Mouse (Mus musculus) cerebellum, adult 11-12 months (tissue): ENCODE data around the gene Col4a3bp.
A peak's percentile ranks its signal among the peaks of the same experiment; 100 is the strongest.

Experiments
- DNase-seq: peaks from one replicate; pipeline ENCODE4 v3.0.0; 2022

Gene Col4a3bp

DNA sequence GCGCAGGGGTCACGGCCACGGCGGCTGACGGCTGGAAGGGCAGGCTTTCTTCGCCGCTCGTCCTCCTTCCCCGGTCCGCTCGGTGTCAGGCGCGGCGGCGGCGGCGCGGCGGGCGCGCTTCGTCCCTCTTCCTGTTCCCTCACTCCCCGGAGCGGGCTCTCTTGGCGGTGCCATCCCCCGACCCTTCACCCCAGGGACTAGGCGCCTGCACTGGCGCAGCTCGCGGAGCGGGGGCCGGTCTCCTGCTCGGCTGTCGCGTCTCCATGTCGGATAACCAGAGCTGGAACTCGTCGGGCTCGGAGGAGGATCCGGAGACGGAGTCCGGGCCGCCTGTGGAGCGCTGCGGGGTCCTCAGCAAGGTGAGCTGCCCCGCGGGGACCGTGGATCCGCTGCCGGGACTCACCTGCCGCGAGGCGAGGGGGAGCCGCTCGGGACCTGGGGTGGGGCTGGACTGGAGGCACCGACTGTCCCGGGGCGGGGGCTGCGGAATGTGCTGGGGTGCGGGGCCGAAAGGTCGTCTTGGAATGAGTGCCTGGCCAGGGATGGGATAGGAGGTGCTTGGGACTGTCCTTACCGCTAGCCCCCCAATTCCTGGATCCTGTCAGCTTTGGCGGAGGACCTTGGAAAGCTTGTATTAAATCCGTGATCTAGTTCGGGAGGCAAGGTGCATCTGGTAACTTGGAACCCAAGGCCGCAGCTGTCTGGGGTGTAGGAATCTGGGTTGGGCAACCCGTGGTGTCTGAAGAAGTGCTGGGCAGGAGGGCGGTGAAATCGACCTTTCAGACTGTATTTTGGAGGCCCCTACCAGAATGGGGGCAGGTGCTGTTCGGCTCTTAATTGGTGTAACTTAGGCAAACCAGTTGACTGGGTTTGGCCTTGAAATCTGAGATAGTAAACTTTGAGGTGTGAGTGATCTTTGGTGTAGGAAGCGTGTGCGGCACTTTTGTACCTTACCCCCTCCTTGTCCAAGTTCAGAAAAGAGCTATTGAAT, 778 bp downstream of the Col4a3bp start:
- peak; percentile 81 for DNase-seq

DNA sequence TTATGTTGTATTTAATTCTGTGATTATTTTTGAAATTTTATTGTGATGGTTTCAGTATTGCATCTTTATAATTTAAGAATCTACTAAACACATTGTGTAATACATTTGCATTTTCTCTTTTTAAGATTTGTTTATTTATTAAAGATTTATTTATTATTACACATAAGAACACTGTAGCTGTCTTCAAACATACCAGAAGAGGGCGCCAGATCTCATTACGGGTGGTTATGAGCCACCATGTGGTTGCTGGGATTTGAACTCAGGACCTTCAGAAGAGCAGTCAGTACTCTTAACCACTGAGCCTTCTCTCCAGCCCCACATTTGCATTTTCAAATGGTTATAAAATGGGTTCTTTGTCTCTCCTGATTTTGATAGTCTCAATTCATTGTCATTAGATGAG, 2.1 kb downstream of the Col4a3bp start:
- DNase-seq = no peak

DNA sequence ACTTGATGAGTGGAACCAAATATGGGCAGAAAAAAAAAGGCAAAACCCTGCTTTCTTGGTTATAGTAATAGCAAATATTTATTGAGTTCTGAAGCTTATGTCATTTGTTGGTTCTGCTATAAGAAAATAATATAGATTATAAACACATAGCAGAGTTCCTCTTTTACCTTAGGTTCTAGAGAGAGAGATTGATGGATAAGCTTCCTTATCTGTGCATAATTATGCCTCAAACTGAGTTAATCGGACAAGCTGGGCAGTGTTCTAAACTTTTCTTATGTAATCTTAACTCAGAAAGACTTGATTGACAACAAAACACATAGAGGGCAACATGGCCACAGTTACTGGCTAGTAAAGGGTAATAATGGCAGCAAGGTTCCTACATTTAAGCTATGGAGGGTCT, 4.8 kb downstream of the Col4a3bp start:
- no peak for DNase-seq

DNA sequence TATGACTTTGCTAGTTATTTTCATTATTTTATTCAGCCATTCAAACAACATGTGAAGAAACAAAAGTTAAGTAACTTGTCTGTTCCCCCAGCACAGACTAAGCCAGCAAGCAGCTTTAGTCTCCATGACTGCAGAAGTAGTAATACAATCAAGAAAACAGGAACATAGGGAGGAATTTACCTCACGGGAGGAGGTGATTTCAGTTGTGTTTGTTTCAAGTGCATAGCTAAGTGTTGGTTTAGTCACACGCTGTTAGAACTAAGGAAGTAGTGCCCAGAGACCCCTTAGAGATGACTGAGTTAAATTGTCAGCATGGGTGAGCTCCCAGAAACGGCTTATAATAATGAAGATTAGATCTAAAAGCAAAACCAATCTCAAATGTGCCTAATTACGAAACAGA, 5.5 kb downstream of the Col4a3bp start:
- no peak for DNase-seq

DNA sequence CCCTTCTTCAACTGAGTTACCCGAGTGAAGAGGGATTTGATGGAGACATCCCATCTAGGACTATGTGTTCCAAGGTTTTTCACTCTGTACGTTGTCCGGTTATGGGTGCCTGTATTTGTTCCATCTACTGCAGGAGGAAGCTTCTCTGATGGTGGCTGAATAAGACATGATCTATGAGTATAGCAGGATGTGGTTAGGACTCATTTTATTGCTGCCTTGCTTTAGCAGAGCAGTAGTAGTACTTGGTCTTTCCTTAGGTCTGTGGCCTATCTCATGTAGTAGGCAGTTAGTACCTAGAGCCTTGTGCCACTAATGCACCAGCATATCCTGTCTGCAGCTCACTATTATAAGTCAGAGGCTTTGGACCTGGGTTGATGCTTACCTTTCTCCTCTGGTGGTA, 12.7 kb downstream of the Col4a3bp start:
- no peak for DNase-seq

DNA sequence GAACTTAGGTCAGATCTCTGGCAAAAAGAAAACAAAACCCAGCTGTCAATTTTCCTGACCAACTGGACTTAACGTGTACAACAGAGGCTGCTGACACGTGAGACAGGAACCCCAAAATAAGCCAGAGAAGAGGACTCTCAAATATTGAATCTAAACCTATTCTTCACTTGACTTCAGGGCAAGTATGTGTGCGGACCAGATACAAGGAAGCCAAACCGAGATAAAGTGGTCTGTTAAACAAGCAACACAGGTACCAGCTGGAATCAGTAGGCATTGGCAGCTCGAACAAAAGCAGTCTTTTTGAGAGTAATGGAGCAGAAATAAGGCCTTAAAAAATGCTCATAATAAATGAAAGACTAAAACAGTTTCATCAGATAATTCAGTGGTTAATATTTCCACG, 25.6 kb downstream of the Col4a3bp start:
- DNase-seq = no peak

DNA sequence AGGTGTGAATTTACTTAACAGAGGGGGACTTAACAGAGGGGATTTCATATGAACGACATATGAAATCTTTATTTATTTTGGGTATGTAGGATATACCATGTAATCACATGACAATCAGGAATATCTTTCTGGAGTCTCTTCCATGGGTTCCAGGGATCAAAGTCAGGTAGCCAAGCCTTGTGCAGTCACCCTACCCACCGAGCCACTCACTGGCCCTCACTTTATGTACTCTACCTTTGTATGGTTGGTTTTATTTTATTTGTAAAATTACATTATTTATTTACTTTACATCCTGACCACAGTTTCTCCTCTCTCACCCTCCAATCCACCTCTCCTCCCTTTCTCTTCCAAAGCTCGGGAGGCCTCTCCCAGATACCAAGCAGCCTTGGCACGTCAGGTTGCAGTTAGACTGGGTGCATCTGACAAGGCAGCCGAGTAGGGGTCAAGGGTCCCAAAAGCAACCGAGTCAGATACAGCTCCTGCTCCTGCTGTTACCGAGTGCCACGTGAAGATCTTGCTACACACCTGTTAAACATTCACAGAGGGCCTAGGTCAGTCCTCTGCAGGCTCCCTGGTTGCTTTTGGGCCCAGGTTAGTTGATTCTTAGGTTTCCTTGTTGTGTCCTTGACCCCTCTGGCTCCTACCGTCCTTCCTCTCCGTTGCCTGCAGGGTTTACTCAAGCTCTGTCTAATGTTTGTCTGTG, 28.0 kb downstream of the Col4a3bp start:
- DNase-seq = no peak

DNA sequence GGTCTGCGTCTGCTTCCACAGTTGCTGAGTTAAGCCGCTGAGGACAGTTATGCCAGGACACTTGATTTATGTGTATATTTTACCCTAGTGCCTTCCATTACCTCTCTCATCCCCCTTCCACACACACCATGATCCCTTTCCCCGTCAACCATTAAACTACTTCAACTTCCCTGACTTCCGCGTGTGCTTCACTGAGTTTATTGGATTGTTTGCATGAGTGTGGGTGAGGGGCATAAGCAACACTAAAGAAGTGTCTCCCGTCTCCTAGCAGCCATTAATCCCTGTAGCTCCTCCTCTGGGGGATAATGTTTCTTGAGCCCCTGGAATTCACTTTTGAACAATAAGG, 28.6 kb downstream of the Col4a3bp start:
- DNase-seq = no peak

DNA sequence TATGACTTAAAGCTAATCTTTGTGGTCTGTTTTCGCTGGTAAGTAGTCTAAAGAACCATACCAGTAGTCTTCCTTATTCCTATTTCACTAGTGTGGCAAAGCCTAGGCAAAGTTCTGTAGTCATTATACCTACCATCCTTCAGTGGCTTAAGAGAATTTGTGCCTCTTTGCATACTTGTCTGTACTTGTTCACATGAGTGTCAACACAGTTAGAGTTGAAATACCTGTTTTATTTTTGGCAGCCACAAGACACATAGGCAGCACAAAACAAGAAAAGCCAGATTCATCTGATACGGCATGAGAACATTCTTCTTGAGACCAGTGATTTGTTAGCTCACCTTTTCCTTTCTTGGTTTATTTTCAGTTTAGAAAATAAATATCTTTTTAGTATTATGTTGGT, 31.8 kb downstream of the Col4a3bp start:
- DNase-seq = no peak

DNA sequence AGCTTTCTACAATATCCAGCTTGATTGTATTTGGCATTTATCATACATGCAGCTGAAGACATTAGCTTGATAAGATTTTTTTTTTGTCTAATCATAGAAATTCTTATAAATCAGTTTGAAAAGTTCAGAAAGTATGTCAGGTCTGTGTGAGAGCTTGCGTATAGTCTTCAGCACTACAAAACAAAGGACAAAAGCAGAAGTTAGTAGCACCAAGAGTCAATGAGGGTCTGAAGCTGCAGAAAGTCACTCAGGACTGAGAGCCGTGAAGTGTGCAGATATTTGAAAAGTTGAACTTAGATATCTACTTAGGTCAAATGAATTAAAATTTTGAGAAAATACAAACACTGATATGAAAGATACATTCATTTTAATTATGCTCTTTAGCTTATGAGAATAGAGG, 36.7 kb downstream of the Col4a3bp start:
- no peak for DNase-seq

DNA sequence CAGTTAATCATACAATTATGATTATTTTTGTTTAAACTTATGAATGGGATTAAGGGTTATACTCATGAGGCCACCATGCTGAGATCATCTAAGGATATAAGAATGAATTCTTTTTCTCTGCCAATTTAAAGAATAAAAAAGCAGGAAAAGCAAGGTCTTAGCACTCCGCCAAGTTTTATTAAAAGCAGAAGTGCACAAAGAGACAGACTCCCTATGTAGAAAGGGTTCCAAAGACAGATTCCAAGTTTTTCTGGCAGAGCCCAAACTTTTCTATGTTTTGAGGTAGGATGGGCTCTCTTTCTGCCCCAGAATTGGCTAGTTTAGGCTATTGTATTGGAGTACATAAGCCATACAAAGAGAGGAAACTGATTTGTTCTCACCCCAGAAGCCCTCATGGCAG, 37.6 kb downstream of the Col4a3bp start:
- DNase-seq = no peak

DNA sequence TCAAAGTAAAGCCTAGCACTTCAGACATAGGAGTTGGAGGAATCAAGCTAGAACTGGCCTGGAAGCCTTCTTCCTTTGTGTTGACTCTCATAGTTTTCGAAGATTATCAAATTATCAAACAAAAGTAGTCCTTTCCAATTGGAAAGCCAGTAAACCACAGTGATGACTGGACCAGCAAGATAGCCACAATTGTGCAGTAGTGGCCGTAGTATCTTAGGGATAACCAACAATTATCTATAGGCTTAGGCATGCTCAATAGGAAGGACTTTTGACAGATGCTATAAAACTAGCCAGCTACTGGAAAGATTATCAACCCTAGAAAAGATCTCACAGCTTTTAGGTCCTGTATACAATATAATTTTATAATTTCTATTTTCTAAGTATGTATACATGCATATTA, 41.8 kb downstream of the Col4a3bp start:
- DNase-seq = no peak

DNA sequence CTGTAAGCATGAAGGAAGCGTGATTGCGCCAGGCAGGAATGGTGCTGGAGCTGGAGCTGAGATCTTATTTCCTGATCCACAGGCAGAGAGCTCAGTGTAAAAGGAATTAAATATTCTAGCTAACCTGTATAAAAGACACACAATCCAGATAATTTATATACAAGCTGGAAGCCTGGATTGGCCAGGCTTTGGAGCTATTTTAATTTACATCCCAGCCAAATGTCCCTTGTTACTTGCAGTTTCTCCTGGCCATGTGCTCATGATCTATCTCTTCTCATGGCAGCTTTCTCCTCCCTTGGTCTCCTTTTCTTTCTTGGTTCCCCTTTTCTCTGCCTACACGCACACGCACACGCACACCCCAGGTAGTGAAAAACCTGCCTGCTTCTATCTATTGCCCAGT, 44.1 kb downstream of the Col4a3bp start:
- DNase-seq = no peak

DNA sequence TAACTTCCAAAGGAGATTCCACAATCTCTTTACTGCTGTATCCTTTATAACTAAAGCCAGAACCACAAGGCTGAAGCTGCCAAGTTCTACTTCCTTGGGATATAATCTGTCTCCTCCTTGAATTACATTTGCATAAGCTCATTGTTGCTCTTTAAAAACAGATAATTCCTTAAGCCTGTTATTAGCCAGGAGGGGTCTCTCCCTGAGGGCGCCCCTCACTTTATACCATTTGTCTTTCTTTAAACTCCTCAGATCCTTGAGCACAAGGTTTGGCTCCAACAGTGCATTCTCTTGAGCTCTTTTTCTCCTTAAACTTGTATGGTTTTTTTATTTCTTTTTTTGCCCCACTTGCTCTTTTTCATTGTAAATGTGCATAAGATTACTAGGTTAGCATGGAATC, 46.2 kb downstream of the Col4a3bp start:
- no peak for DNase-seq

DNA sequence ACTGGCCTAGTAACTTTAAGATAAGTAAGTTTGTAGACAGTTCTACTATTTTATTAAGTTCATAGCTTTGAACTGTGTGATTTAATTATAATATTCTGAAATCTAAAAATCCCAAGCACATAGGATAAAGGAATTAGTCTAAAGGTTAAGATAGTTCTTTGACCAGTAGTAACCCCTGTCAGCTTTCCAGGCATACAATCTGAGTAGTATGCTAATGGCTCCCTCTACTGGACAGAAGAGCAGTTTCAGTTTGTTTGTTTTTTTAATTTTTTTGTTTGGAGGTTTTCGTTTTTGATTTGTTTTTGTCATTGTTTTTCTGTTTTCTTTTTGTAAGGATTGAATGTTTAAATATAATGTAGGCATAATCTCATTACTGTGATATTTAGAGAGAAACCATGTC, 51.2 kb downstream of the Col4a3bp start:
- DNase-seq = no peak

DNA sequence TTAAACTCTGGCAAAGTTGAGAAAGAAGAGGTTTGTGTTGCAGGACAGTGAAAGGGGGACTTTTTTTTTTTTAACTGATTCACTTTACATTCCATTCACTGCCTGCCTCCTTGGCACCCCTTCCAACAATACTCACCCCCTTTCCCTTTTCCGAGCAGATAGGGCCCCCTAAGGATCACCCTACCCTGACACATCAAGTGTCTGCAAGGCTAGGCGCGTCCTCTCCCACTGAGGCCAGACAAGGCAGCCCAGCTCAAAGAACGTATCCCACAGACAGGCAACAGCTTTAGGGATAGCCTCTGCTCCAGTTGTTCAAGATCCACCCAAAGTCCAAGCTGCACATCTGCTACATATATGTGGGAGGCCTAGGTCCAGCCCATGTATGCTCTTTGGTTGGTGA, 51.7 kb downstream of the Col4a3bp start:
- DNase-seq = no peak

DNA sequence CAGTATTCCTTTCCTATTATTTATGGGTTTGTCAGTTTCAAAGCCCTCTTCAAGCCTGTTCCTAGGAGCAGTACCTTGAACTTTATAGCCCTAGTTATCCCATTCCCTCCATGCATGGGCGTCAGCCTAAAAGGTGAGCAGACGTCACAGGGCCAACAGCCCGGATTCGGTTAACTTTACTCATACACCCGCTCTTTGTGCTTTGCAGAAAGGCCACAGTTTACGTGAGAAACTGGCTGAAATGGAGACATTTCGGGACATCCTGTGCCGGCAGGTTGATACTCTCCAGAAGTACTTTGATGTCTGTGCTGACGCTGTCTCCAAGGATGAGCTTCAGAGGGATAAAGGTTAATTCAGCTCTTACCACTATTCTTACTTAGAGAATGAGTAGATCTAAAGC, 56.8 kb downstream of the Col4a3bp start:
- no peak for DNase-seq

DNA sequence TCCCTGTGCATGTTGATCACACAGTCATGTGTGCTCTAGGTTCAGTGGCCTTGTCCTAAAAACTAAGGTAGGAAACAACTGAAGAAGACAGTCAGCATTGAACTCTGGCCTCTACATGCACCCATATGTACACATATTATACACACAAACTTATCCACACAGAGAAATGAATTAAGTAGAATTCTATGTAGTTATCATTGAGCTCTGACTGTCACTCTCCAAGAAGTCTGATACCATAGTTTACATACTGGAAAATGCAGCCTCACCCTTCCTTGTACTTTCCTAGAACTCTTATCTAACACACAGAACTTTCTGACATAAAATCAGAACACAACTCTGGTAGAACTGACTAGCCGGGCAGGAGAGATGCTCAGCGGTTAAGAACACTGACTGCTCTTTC, 61.8 kb downstream of the Col4a3bp start:
- no peak for DNase-seq

DNA sequence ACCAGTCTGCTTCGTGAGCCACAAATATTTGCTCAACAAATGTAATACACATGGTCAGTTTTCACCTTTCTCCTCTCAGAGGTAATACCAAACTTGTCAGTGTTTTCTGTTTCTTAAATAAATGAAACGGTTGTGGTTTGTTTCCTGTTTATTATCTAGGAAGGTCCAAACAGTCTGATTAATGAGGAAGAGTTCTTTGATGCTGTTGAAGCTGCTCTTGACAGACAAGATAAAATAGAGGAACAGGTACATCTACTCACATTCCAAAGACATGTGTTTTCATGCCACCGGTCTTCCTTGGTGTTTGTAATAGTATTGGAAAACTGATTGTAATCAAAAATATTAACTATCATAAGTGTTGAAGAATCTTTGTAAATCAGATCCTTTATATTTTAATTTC, 72.2 kb downstream of the Col4a3bp start:
- no peak for DNase-seq

DNA sequence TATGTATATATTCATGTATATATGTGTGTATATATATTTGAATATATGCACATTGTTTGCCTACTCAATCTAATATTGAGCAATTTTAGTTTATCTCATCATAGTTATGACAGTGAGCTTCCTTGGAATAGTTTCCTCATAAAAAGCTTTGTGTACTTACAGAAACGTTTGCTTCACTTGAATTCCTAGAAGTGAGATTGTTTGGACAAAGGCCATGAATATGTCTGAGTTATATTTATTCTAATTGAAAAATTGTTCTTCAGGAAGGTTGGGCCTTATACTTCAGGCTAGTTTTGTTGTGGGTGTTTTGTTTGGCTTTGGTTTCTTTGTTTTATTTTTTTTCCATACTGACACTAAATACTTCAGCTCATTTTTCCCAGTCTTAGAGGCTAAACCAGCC, 78.5 kb downstream of the Col4a3bp start:
- no peak for DNase-seq

DNA sequence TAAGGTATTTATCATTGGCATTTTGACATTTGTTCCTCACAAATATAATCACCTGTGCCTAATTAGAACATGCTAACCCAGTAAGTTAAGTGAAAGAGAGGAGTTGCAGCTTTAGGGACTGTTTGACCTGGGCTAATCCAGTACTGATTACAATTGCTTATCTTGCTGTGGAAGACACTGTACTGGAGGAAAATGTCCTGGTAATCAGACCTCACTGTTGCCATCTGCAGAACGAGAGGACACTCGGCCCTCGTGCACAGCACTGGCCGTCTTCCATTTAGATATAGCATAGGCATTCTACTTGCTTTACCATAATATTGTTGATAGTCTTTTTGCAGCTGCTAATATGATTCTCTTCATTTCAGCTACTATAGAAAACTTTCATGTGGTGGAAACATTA, 88.0 kb downstream of the Col4a3bp start:
- DNase-seq = no peak

DNA sequence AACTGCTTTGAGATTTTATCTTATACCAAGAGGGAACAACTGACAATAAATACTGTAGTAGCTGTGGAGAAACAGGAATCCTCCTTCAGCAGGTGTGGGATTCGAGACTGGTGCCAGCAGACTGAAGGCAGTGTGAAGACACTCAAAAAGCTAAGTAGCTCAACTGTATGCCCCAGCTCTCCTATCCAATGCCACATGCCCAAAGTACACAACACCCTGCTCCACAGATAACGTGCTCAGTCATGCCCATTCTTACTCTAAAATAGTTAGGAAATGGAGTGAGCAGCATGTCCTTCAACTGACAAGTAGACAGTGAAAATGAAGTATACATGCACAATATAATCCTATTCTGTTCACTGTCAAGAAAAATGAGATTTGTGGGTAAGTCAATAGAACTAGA, 101.8 kb downstream of the Col4a3bp start:
- DNase-seq = no peak

DNA sequence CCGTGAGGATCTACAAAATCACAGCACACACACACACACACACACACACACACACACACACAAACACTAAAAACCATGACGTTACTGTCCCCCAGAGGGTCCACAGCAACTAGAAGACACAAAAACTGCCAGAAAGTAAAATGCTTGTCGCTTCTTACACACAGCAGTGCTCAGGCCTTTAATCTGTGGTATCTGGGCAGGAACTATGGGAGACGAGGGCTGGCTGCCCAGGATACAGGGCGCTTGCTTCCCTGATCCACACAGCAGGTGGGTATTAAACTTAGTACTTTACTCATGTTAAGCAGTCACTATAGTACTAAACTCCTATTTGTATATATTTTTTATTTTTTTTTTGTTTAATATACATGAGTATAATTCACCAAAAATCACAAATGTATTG, 103.4 kb downstream of the Col4a3bp start:
- DNase-seq = no peak

DNA sequence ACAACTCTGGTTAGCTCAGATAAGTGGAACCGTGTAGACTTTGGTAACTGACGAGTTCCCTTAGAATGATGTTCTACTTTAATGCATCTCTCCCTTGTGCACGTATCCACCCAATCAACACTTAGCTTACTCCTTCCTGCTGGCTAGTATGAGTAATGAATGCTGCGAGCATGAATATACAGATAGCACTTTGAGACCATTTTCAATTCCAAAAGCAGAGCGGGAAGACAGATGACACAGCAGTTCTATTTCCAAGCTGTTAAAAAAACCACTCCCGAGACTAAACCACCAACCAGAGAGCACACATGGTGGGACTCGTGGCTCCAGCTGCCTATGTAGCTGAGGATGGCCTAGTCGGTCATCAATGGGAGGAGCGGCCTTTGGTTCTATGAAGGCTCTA, 110.6 kb downstream of the Col4a3bp start:
- no peak for DNase-seq

DNA sequence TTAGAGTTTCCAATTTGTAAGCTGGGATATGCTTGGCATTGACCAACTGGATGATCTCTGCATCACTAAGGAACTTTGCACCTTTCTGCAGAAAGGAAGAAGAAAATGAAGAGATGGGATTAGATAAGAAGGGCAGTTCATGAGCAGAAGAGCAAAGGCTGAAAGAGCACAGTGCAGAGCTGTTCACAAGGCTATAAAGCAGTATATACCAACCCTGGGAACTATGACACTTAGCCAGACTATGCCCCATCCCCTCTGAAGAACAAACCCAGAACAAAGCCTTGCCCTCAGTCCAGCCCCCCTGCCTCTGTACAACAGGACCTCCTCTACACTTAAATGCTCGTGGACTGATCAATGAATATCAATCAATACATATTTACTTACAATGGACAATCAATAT, 114.3 kb downstream of the Col4a3bp start:
- no peak for DNase-seq
